Mouse (Mus musculus) liver, adult 2 months (tissue): ENCODE measurements at regions not wholly inside any gene's neighbourhood (a gene's known extent, or its start where the extent isn't known, plus 50 kb on each side); places are given as distances from the start of the nearest gene placed in this dataset.
"Not testable (repeated sequence)": the region's sequence is repeated elsewhere in the genome, so short reads cannot be mapped to it uniquely, and the experiment has no call there.

Source experiments
- DNase-seq: peaks from one replicate; pipeline ENCODE4 v3.0.0-alpha.2; 2011; ENCODE audit warnings: low read depth, low spot score; ENCODE audit errors: extremely low read depth
- H3K27ac ChIP-seq: fragments of 200-500 bp; replicated peaks from 2 replicates; pipeline ENCODE4 v1.5.1; 2012; ENCODE audit warnings: low read depth, mild to moderate bottlenecking, control low read depth, inconsistent platforms, low read length; ENCODE audit not compliant: insufficient read depth
- H3K27me3 ChIP-seq: fragments of 200-500 bp; 2 replicates; pipeline ENCODE4 v1.6.1; 2012; ENCODE audit warnings: mild to moderate bottlenecking, moderate library complexity, low read length, inconsistent platforms; ENCODE audit not compliant: control insufficient read depth, insufficient read depth
- H3K36me3 ChIP-seq: fragments of 200-500 bp; 2 replicates; pipeline ENCODE4 v1.6.1; 2012; ENCODE audit warnings: low read length, inconsistent platforms; ENCODE audit not compliant: control insufficient read depth, insufficient read depth
- H3K4me1 ChIP-seq: fragments of 200-500 bp; 2 replicates; pipeline ENCODE4 v1.6.1; 2011; ENCODE audit warnings: low read length; ENCODE audit not compliant: control insufficient read depth, insufficient read depth
- H3K4me3 ChIP-seq: fragments of 200-500 bp; 2 replicates; pipeline ENCODE4 v1.5.1; 2011; ENCODE audit warnings: low read depth, mild to moderate bottlenecking, control low read depth, low read length, moderate library complexity; ENCODE audit not compliant: insufficient read depth
- H3K79me2 ChIP-seq: fragments of 200-500 bp; 2 replicates; pipeline ENCODE4 v1.6.1; 2012; ENCODE audit warnings: inconsistent platforms, mild to moderate bottlenecking, low read length, moderate library complexity; ENCODE audit not compliant: control insufficient read depth, insufficient read depth
- H3K9ac ChIP-seq: fragments of 200-500 bp; 2 replicates; pipeline ENCODE4 v1.6.1; 2012; ENCODE audit warnings: low read depth, mild to moderate bottlenecking, control low read depth, inconsistent platforms, low read length
- CTCF ChIP-seq: fragments of 200-500 bp; IDR thresholded peaks from 2 replicates; pipeline ENCODE4 v1.5.1; 2011; ENCODE audit warnings: low read depth, low read length, control low read depth
- POLR2A ChIP-seq: fragments of 200-500 bp; IDR thresholded peaks from 2 replicates; pipeline ENCODE4 v1.6.1; 2011; ENCODE audit warnings: low read length, control low read depth; ENCODE audit not compliant: insufficient read depth; ENCODE audit errors: extremely low read depth
- WGBS: fragments of 180-500 bp; shearing (Covaris S2); methylation state at CpG from one replicate; pipeline ENCODE4 v1.1.7; 2018; 5-methylcytosine and 5-hydroxymethylcytosine counted together

- H3K4me1 ChIP-seq, result no peaks in the 10 kb centered on the region
- DNase-seq, result no peak
- no peaks in the 10 kb centered on the region for H3K36me3 ChIP-seq
- WGBS, result 58% methylated on average over 2 of the region's 2 CpGs
- no peaks in the 10 kb centered on the region for H3K79me2 ChIP-seq
- no peak overlapping the region for H3K27ac ChIP-seq
- no peak overlapping the region for H3K4me3 ChIP-seq
- no peak overlapping the region for H3K9ac ChIP-seq
- no peaks in the 10 kb centered on the region for H3K27me3 ChIP-seq
- TF ChIP-seq CTCF, result no peak
- no peak for TF ChIP-seq POLR2A
Observed at GRCm38 (mm10) chr2:85280580-85280979, 58.5 kb downstream of the Olfr987 start.

- WGBS, result 82% methylated on average over 3 of the region's 3 CpGs
- TF ChIP-seq POLR2A (no peak), CTCF (no peak)
Observed at GRCm38 (mm10) chr2:85278128-85278527, 61.0 kb downstream of the Olfr987 start.

GRCm38 (mm10) chr2:85277433-85277832 is 61.7 kb downstream of the Olfr987 start:
- WGBS, result 98% methylated on average over 1 of the region's 1 CpGs
- Histone ChIP-seq H3K79me2 (no peaks in the 10 kb centered on the region), H3K4me3 (no peak overlapping the region), H3K4me1 (no peaks in the 10 kb centered on the region), H3K36me3 (no peaks in the 10 kb centered on the region), H3K27ac (no peak overlapping the region), H3K9ac (no peak overlapping the region), H3K27me3 (no peaks in the 10 kb centered on the region)
- DNase-seq, result no peak
- TF ChIP-seq CTCF (no peak), POLR2A (no peak)

More at GRCm38 (mm10) chr2:85278128-85278527, 61.0 kb downstream of the Olfr987 start:
- H3K4me1 ChIP-seq, result no peaks in the 10 kb centered on the region
- no peak for DNase-seq
- H3K27me3 ChIP-seq, result no peaks in the 10 kb centered on the region
- H3K79me2 ChIP-seq, result no peaks in the 10 kb centered on the region
- no peaks in the 10 kb centered on the region for H3K36me3 ChIP-seq
- no peak overlapping the region for H3K9ac ChIP-seq
- H3K4me3 ChIP-seq, result no peak overlapping the region
- H3K27ac ChIP-seq, result no peak overlapping the region

GRCm38 (mm10) chr2:85266813-85267212 is 69.8 kb upstream of the Lrrc55 start:
- 91% methylated on average over 14 of the region's 14 CpGs for WGBS
- H3K79me2 ChIP-seq, DNase-seq, H3K36me3 ChIP-seq, H3K27ac ChIP-seq, H3K27me3 ChIP-seq, H3K4me3 ChIP-seq, H3K4me1 ChIP-seq, H3K9ac ChIP-seq: not testable (repeated sequence)

GRCm38 (mm10) chr2:85265667-85266066 is 68.7 kb upstream of the Lrrc55 start:
- TF ChIP-seq CTCF (no peak), POLR2A (no peak)
- Histone ChIP-seq H3K27me3 (no peaks in the 10 kb centered on the region), H3K4me3 (no peak overlapping the region), H3K4me1 (no peaks in the 10 kb centered on the region), H3K79me2 (no peaks in the 10 kb centered on the region), H3K36me3 (no peaks in the 10 kb centered on the region), H3K9ac (no peak overlapping the region), H3K27ac (no peak overlapping the region)
- no peak for DNase-seq

- WGBS, result 82% methylated on average over 2 of the region's 2 CpGs
- Histone ChIP-seq H3K27me3 (no peaks in the 10 kb centered on the region), H3K9ac (no peak overlapping the region), H3K4me3 (no peak overlapping the region), H3K79me2 (no peaks in the 10 kb centered on the region), H3K36me3 (no peaks in the 10 kb centered on the region), H3K27ac (no peak overlapping the region), H3K4me1 (no peaks in the 10 kb centered on the region)
- no peak for DNase-seq
- no peak for TF ChIP-seq POLR2A
- no peak for TF ChIP-seq CTCF
Observed at GRCm38 (mm10) chr2:85265037-85265524, 68.1 kb upstream of the Lrrc55 start.
